Mouse (Mus musculus): ENCODE measurements around the gene Hist2h2aa2. TPM values are rescaled to one million over a fixed set of nuclear protein-coding genes. Genes with fewer than 3 reads are reported as not detected.
A peak's percentile ranks its signal among the peaks of the same experiment; 100 is the strongest.
"Not testable (repeated sequence)": the region's sequence is repeated elsewhere in the genome, so short reads cannot be mapped to it uniquely, and the experiment has no call there.

The Hist2h2aa2 gene
- total and polyA plus RNA-seq, 2 experiments = 385 to 777 TPM

DNA sequence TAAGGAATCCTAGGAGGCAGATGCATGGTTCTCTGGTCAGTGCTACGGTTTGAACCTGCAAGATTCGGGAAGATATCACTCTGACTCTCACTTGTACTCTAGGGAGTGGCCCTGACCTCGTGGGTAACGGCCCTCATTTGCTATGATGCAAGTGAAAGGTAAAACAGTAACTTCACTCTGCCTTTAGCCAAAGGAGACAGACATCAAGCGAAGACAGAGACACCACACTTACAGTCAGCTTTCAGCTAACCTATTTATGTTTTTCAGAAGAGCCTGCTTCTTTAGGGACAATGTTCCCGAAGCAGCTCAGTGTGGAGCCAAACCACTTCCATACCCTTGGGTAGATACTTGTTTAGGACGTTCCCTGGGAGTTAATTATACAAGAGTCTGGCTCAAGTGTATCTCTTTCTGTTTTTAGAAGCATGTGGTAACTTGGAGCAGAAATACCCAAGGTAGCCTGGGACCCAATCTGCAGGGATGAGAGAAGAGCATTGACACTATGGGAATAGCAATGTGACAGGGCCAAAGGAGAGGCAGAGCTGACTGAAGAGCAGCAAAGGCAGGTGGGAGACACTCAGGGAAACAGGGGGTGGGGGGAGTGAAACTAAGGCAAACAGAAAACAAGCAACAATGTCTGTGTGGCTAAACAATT is 4.0 kb upstream of the Hist2h2aa2 start:
- peak; percentile 89 for DNase-seq (ENCODE audit: extremely low read depth, low read depth, low spot score)
- H3K9ac ChIP-seq (ENCODE audit: low read depth, low read length) = peak overlapping the region; percentile 45
- H3K4me1 ChIP-seq (ENCODE audit: control insufficient read depth, insufficient read depth, low read length) = peaks cover 10% of the 10 kb centered on the region
- H3K4me3 ChIP-seq (ENCODE audit: insufficient read depth, low read depth, low read length) = peak overlapping the region; percentile 60; the same call in 1 of the 2 replicates
- 23% methylated on average over 7 of the region's 7 CpGs for WGBS
- TF ChIP-seq CTCF (IDR thresholded peaks at IDR 0.05; ENCODE audit: low read depth, low read length) = no peak
- no peak for TF ChIP-seq POLR2A (IDR thresholded peaks at IDR 0.05; ENCODE audit: extremely low read depth, insufficient read depth, low read length)
- no peaks in the 10 kb centered on the region for H3K27me3 ChIP-seq (ENCODE audit: control insufficient read depth, insufficient read depth, low read length)
- peak overlapping the region; percentile 81 for H3K27ac ChIP-seq (replicated peaks; ENCODE audit: insufficient read depth, low read depth, low read length)
- H3K79me2 ChIP-seq (ENCODE audit: control insufficient read depth, insufficient read depth, low read length) = no peaks in the 10 kb centered on the region
- H3K36me3 ChIP-seq (ENCODE audit: control insufficient read depth, insufficient read depth, low read length) = no peaks in the 10 kb centered on the region

DNA sequence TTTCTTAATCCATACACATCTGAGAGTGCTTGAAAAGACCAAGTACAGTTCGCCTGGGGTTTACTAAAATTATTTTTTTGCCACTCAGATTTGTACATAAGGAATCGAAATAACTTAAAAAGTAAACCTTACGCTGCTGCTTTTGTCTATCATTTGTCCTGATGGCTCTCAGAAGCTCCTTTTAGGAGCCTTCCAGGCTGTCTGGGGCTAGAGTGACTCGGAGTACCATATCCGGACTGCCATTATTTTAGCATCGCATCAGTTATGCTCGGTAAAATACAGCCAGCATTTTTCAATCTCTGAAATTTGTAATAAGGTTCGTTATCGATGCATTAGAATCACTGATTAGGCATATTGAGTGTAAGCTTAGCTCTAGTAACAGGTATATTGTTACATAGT is 722 bp upstream of the Hist2h2aa2 start:
- TF ChIP-seq POLR2A (IDR thresholded peaks at IDR 0.05; ENCODE audit: extremely low read depth, insufficient read depth, low read length) = no peak
- Histone ChIP-seq H3K4me3 (ENCODE audit: insufficient read depth, low read depth, low read length) (no peak overlapping the region), H3K27me3 (ENCODE audit: control insufficient read depth, insufficient read depth, low read length) (no peaks in the 10 kb centered on the region), H3K9ac (ENCODE audit: low read depth, low read length) (no peak overlapping the region), H3K4me1 (ENCODE audit: control insufficient read depth, insufficient read depth, low read length) (peaks cover 12% of the 10 kb centered on the region), H3K27ac (replicated peaks; ENCODE audit: insufficient read depth, low read depth, low read length) (peak overlapping the region; percentile 50), H3K36me3 (ENCODE audit: control insufficient read depth, insufficient read depth, low read length) (no peaks in the 10 kb centered on the region), H3K79me2 (ENCODE audit: control insufficient read depth, insufficient read depth, low read length) (no peaks in the 10 kb centered on the region)
- DNase-seq (ENCODE audit: extremely low read depth, low read depth, low spot score) = no peak
- 78% methylated on average over 9 of the region's 9 CpGs for WGBS

DNA sequence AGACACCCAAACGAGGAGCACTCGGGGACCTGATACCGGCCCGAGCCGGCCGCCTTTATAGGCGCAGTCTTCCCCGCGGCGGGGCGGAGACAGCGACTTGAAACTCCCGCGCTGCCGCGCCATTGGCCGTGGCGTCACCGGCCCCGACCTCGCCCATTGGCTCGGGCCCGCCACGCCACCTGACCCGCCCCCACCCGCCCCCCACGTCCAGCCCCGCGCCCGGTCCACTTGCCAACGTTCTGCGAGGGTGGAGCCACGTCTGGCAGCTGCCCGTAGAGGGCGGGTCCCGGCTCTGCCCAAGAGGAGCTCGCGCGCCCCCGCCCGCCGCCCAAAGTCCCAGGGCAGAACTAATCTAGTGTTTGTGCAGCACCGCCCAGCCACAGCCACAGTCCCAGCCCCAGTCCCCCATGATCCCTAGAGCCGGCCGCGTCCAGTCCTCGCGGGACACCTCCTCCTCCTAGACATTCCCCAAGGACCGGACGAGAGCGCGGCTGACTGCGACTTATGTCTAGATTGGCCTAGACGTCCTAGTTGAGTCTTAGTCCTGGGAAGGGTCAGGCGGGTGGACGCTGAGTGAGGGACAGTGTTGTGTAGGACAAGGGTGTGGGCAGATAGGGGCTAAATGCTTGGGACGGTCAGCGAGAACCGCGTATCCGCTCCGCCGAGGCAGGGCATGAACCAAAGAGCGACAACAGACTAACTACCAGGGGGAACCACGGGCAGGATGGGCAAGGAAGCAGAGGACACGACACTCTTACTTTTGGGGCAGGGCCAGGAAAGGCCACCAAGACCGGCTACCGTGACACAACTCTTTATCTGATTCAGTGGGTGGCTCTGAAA is 902 bp downstream of the Hist2h2aa2 start, which contains the start of gene Hist2h3c2:
Hist2h3c2 (minus strand) TSS at position 174 of the 840 bp plus-strand sequence.
- Histone ChIP-seq H3K9ac (ENCODE audit: low read depth, low read length) (peak within 1 kb of the TSS; percentile 88), H3K4me3 (ENCODE audit: insufficient read depth, low read depth, low read length) (peak within 1 kb of the TSS; percentile 83), H3K27ac (replicated peaks; ENCODE audit: insufficient read depth, low read depth, low read length) (peak within 1 kb of the TSS; percentile 87)
- not testable (repeated sequence) for H3K36me3 ChIP-seq (ENCODE audit: control insufficient read depth, insufficient read depth, low read length); DNase-seq (ENCODE audit: extremely low read depth, low read depth, low spot score); H3K27me3 ChIP-seq (ENCODE audit: control insufficient read depth, insufficient read depth, low read length); H3K4me1 ChIP-seq (ENCODE audit: control insufficient read depth, insufficient read depth, low read length); H3K79me2 ChIP-seq (ENCODE audit: control insufficient read depth, insufficient read depth, low read length)
- under 1% methylated on average over 21 of the region's 68 CpGs for WGBS

DNA sequence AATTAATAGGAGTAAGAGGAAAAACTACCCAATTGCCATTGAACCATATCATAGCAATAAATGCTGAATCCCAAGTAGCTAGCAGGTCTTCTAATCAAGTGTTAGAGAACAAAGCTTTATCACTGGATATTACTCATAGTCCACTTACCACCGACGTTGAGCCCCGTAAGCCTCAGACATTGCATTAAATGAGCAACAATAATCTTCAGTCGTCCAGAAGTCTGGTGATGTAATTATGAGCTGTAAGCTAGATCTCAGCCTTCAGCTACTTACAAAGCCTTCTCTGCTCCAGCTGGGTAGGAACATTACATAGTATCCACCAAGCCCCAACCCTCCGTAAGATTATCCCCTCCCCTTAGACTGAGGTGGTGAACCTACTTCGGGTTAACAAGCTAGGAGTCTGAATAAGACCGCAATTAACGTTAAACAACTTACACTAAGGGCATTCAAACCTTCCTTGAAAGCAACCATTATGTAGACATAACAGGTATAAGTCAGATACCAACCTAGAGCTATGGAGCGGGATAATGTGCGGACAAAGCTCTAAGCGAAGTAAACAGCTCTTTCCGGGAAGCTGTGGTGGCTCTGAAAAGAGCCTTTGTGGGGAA is 2.1 kb downstream of the Hist2h2aa2 start:
- Histone ChIP-seq H3K27ac (replicated peaks; ENCODE audit: insufficient read depth, low read depth, low read length) (no peak overlapping the region), H3K36me3 (ENCODE audit: control insufficient read depth, insufficient read depth, low read length) (no peaks in the 10 kb centered on the region), H3K27me3 (ENCODE audit: control insufficient read depth, insufficient read depth, low read length) (no peaks in the 10 kb centered on the region), H3K9ac (ENCODE audit: low read depth, low read length) (no peak overlapping the region), H3K79me2 (ENCODE audit: control insufficient read depth, insufficient read depth, low read length) (no peaks in the 10 kb centered on the region), H3K4me3 (ENCODE audit: insufficient read depth, low read depth, low read length) (no peak overlapping the region), H3K4me1 (ENCODE audit: control insufficient read depth, insufficient read depth, low read length) (peaks cover 5% of the 10 kb centered on the region; the same call in 1 of the 2 replicates)
- no peak for DNase-seq (ENCODE audit: extremely low read depth, low read depth, low spot score)
- no peak for TF ChIP-seq POLR2A (IDR thresholded peaks at IDR 0.05; ENCODE audit: extremely low read depth, insufficient read depth, low read length)
- no peak for TF ChIP-seq CTCF (IDR thresholded peaks at IDR 0.05; ENCODE audit: low read depth, low read length)
- WGBS = 27% methylated on average over 12 of the region's 12 CpGs

DNA sequence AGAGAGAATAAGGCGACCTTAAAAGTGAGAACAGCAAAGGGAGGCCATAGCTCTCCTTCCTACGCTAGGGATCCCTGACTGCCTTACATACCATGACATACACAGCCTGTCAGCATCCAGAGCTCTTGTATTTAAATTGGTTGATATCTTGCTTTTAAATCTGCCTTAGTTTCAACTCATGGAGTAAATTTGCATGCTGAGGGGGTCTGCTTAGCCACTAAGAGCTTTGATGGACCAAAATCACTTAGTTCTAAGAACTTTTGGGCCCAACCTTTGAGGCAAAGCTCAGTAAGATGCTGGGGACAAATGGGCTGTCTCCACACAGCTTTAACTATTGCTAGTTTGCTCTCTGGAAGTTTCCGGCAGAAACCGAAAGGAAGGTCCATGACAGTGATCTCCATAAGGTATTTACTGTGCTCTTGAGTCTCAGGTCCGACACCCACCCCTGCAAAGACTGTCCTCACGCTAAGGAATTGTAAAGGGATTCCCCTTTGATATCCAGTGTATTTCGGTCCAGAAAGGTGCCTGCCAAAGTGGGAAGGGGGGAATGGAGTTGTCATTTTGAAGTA is 2.7 kb downstream of the Hist2h2aa2 start:
- Histone ChIP-seq H3K9ac (ENCODE audit: low read depth, low read length) (no peak overlapping the region), H3K4me3 (ENCODE audit: insufficient read depth, low read depth, low read length) (no peak overlapping the region), H3K27ac (replicated peaks; ENCODE audit: insufficient read depth, low read depth, low read length) (no peak overlapping the region)

More for the DNA sequence above, 2.7 kb downstream of the Hist2h2aa2 start:
- no peak for TF ChIP-seq POLR2A (IDR thresholded peaks at IDR 0.05; ENCODE audit: extremely low read depth, insufficient read depth, low read length)
- no peak for TF ChIP-seq CTCF (IDR thresholded peaks at IDR 0.05; ENCODE audit: low read depth, low read length)
- WGBS = 82% methylated on average over 7 of the region's 7 CpGs
- no peaks in the 10 kb centered on the region for H3K79me2 ChIP-seq (ENCODE audit: control insufficient read depth, insufficient read depth, low read length)
- H3K36me3 ChIP-seq (ENCODE audit: control insufficient read depth, insufficient read depth, low read length) = no peaks in the 10 kb centered on the region
- DNase-seq (ENCODE audit: extremely low read depth, low read depth, low spot score) = no peak
- H3K4me1 ChIP-seq (ENCODE audit: control insufficient read depth, insufficient read depth, low read length) = peaks cover 5% of the 10 kb centered on the region; the same call in 1 of the 2 replicates
- H3K27me3 ChIP-seq (ENCODE audit: control insufficient read depth, insufficient read depth, low read length) = no peaks in the 10 kb centered on the region
